Mouse (Mus musculus) hindbrain, embryonic 13.5 days (tissue): Measurements from ENCODE around the gene Yaf2. TPM values are rescaled to one million over a fixed set of nuclear protein-coding genes. Genes with fewer than 3 reads are reported as not detected.
"Not testable (repeated sequence)": the region's sequence is repeated elsewhere in the genome, so short reads cannot be mapped to it uniquely, and the experiment has no call there.

Source experiments
- ATAC-seq: fragments of 200-750 bp; cut with Nextera tagmentation; 2 replicates; pipeline ENCODE4 v1.8.0; 2017; ENCODE audit warnings: moderate TSS enrichment; ENCODE audit not compliant: low FRiP score
- H3K27ac ChIP-seq: fragments of 300-500 bp; sonication (generic); 2 replicates; pipeline ENCODE4 v1.5.1; 2015; ENCODE audit warnings: inconsistent platforms, mild to moderate bottlenecking, moderate library complexity
- H3K27me3 ChIP-seq: fragments of 300-500 bp; sonication (generic); 2 replicates; pipeline ENCODE4 v1.6.1; 2015; ENCODE audit warnings: mild to moderate bottlenecking, inconsistent platforms
- H3K36me3 ChIP-seq: fragments of 300-500 bp; sonication (generic); 2 replicates; pipeline ENCODE4 v1.6.1; 2015; ENCODE audit warnings: mild to moderate bottlenecking, inconsistent platforms
- H3K4me1 ChIP-seq: fragments of 300-500 bp; sonication (generic); replicated peaks from 2 replicates; pipeline ENCODE4 v1.6.1; 2015; ENCODE audit warnings: inconsistent platforms
- H3K4me2 ChIP-seq: fragments of 300-500 bp; sonication (generic); 2 replicates; pipeline ENCODE4 v1.6.1; 2015; ENCODE audit warnings: inconsistent platforms, mild to moderate bottlenecking, moderate library complexity
- H3K4me3 ChIP-seq: fragments of 300-500 bp; sonication (generic); 2 replicates; pipeline ENCODE4 v1.5.1; 2015; ENCODE audit warnings: mild to moderate bottlenecking, inconsistent platforms
- H3K9ac ChIP-seq: fragments of 300-500 bp; sonication (generic); 2 replicates; pipeline ENCODE4 v1.6.1; 2015; ENCODE audit warnings: mild to moderate bottlenecking, inconsistent platforms
- H3K9me3 ChIP-seq: fragments of 300-500 bp; sonication (generic); 2 replicates; pipeline ENCODE4 v1.6.1; 2016; ENCODE audit warnings: inconsistent platforms
- WGBS: fragments of 180-500 bp; shearing (Covaris S2); methylation state at CpG from one replicate; pipeline ENCODE4 v1.1.7; 2015; 5-methylcytosine and 5-hydroxymethylcytosine counted together
- polyA plus RNA-seq: library from polyadenylated mRNA; unstranded; fragments of >200 nt; fragmentation: Nextera tagmentation; extraction: Ambion mirVana; gene quantifications from 2 replicates; pipeline ENCODE4 v1.2.1, GENCODE M21; 2015

The Yaf2 gene
- polyA plus RNA-seq, 1 experiment from 2014 or later: 110 TPM

DNA sequence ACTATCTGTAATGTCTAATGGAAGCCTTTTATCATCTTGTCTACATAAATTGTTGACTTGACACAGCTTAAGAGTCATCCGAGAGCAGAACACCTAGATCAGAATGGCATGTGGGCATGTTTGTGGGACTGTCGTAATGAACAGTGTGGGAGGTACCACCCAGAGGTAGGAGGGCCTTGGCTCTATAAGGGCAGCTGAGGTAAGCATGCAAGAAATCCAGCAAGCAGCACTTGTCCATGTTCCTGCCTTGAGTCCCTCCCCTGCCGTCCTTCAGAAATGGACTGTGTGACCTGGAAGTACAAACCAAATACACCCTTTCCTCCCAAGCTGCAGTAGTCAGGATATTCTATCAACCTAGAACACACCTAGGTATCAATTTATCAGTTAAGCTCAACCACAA lies 71.5 kb downstream of the Yaf2 start:
- Histone ChIP-seq H3K4me2 (no peak overlapping the region), H3K27ac (no peak overlapping the region), H3K4me1 (peaks cover 10% of the 10 kb centered on the region), H3K27me3 (no peaks in the 10 kb centered on the region), H3K4me3 (no peak overlapping the region), H3K36me3 (peaks cover 7% of the 10 kb centered on the region), H3K9ac (no peak overlapping the region), H3K9me3 (no peaks in the 10 kb centered on the region)
- WGBS: 91% methylated on average over 3 of the region's 3 CpGs
- no peak for ATAC-seq

- no peak overlapping the region for H3K4me3 ChIP-seq
- 93% methylated on average over 3 of the region's 3 CpGs for WGBS
- no peaks in the 10 kb centered on the region for H3K27me3 ChIP-seq
- peaks cover 7% of the 10 kb centered on the region for H3K36me3 ChIP-seq
- H3K27ac ChIP-seq: no peak overlapping the region
- H3K9me3 ChIP-seq: no peaks in the 10 kb centered on the region
- no peak for ATAC-seq
- no peak overlapping the region for H3K9ac ChIP-seq
- peaks cover 6% of the 10 kb centered on the region for H3K4me1 ChIP-seq
- H3K4me2 ChIP-seq: no peak overlapping the region
These were observed 72.5 kb downstream of the Yaf2 start for GRCm38 (mm10) chr15:93264221-93264620.

GRCm38 (mm10) chr15:93263566-93263965 lies 73.2 kb downstream of the Yaf2 start:
- Histone ChIP-seq H3K27me3 (no peaks in the 10 kb centered on the region), H3K27ac (no peak overlapping the region), H3K4me2 (no peak overlapping the region), H3K4me3 (no peak overlapping the region), H3K4me1 (peaks cover 6% of the 10 kb centered on the region), H3K36me3 (peaks cover 12% of the 10 kb centered on the region), H3K9me3 (no peaks in the 10 kb centered on the region), H3K9ac (no peak overlapping the region)
- ATAC-seq: no peak
- WGBS: 89% methylated on average over 7 of the region's 7 CpGs

DNA sequence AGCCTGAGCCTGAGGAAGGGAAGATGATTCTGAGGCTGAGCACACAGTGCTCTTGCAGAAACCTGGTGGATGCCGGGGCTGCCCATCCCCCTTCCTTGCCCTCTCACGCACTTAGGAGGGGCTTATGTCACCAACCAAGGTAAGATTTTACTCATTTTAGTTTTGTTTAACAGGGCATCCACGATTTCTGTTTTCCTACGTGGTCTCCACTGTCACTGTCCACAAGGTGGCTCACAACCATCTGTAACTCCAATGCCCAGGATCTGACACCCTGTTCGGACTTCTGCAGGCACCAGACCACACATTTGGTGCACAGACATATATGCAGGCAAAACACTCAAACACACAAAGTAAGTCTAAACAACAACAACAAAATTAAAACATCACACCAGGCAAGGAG lies 73.9 kb downstream of the Yaf2 start:
- ATAC-seq: no peak

GRCm38 (mm10) chr15:93262274-93262673 lies 74.5 kb downstream of the Yaf2 start:
- Histone ChIP-seq H3K9ac (no peak overlapping the region), H3K27ac (no peak overlapping the region), H3K27me3 (no peaks in the 10 kb centered on the region), H3K4me2 (no peak overlapping the region), H3K4me3 (no peak overlapping the region), H3K4me1 (peaks cover 6% of the 10 kb centered on the region), H3K36me3 (peaks cover 22% of the 10 kb centered on the region), H3K9me3 (no peaks in the 10 kb centered on the region)
- WGBS: 87% methylated on average over 5 of the region's 5 CpGs
- ATAC-seq: no peak

More for the DNA sequence above, 73.9 kb downstream of the Yaf2 start:
- no peak overlapping the region for H3K9ac ChIP-seq
- no peak overlapping the region for H3K4me3 ChIP-seq
- peaks cover 6% of the 10 kb centered on the region for H3K4me1 ChIP-seq
- 68% methylated on average over 5 of the region's 5 CpGs for WGBS
- no peaks in the 10 kb centered on the region for H3K27me3 ChIP-seq
- peaks cover 19% of the 10 kb centered on the region for H3K36me3 ChIP-seq
- no peaks in the 10 kb centered on the region for H3K9me3 ChIP-seq
- H3K4me2 ChIP-seq: no peak overlapping the region
- H3K27ac ChIP-seq: no peak overlapping the region

DNA sequence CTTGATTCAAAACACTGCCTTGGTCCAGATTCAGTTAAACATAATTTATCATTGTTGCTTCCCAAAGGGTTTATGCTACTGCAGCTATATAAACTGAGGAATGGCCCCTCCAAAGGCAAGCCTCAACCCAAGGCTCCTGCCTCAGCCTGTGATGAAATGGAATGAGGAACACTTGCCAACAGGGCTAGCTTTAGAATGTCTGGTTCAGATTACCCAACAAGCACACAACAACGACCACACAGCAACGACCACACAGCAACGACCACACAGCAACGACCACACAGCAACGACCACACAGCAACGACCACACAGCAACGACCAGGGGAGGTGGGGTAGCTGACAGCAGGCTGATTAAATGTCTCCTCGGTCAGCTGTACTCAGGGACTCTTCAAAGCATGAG lies 76.8 kb downstream of the Yaf2 start:
- ATAC-seq: no peak
- no peaks in the 10 kb centered on the region for H3K27me3 ChIP-seq
- no peak overlapping the region for H3K4me3 ChIP-seq
- no peak overlapping the region for H3K27ac ChIP-seq
- 76% methylated on average over 8 of the region's 8 CpGs for WGBS
- H3K9me3 ChIP-seq: no peaks in the 10 kb centered on the region
- peaks cover 39% of the 10 kb centered on the region for H3K36me3 ChIP-seq
- no peaks in the 10 kb centered on the region for H3K4me1 ChIP-seq
- no peak overlapping the region for H3K4me2 ChIP-seq
- H3K9ac ChIP-seq: no peak overlapping the region

GRCm38 (mm10) chr15:93255295-93255694 lies 81.4 kb downstream of the Yaf2 start:
- Histone ChIP-seq H3K36me3 (peaks cover 42% of the 10 kb centered on the region), H3K4me2 (no peak overlapping the region), H3K9ac (no peak overlapping the region), H3K4me3 (no peak overlapping the region), H3K9me3 (no peaks in the 10 kb centered on the region), H3K4me1 (no peaks in the 10 kb centered on the region), H3K27ac (no peak overlapping the region), H3K27me3 (no peaks in the 10 kb centered on the region)
- no peak for ATAC-seq
- WGBS: 81% methylated on average over 10 of the region's 10 CpGs

- H3K9me3 ChIP-seq: no peaks in the 10 kb centered on the region
- WGBS: 88% methylated on average over 8 of the region's 8 CpGs
- no peak overlapping the region; the same call in 1 of the 2 replicates for H3K27ac ChIP-seq
- no peaks in the 10 kb centered on the region for H3K27me3 ChIP-seq
- no peak overlapping the region for H3K4me2 ChIP-seq
- H3K36me3 ChIP-seq: peaks cover 33% of the 10 kb centered on the region
- ATAC-seq: no peak
- no peaks in the 10 kb centered on the region for H3K4me1 ChIP-seq
- no peak overlapping the region for H3K9ac ChIP-seq
- H3K4me3 ChIP-seq: no peak overlapping the region
These were observed 83.6 kb downstream of the Yaf2 start for GRCm38 (mm10) chr15:93253172-93253571.

- Histone ChIP-seq H3K4me3 (no peak overlapping the region), H3K4me1 (no peaks in the 10 kb centered on the region), H3K27ac (no peak overlapping the region), H3K27me3 (no peaks in the 10 kb centered on the region), H3K9me3 (no peaks in the 10 kb centered on the region), H3K9ac (no peak overlapping the region), H3K36me3 (peaks cover 28% of the 10 kb centered on the region), H3K4me2 (no peak overlapping the region)
- no peak for ATAC-seq
- 89% methylated on average over 6 of the region's 6 CpGs for WGBS
These were observed 84.3 kb downstream of the Yaf2 start for GRCm38 (mm10) chr15:93252396-93252795.

GRCm38 (mm10) chr15:93251553-93252250 lies 85.0 kb downstream of the Yaf2 start:
- no peak overlapping the region for H3K4me3 ChIP-seq
- peaks cover 28% of the 10 kb centered on the region for H3K36me3 ChIP-seq
- H3K27ac ChIP-seq: no peak overlapping the region
- no peaks in the 10 kb centered on the region for H3K9me3 ChIP-seq
- ATAC-seq: no peak
- no peaks in the 10 kb centered on the region for H3K27me3 ChIP-seq
- no peak overlapping the region for H3K4me2 ChIP-seq
- H3K9ac ChIP-seq: no peak overlapping the region
- 65% methylated on average over 13 of the region's 13 CpGs for WGBS
- no peaks in the 10 kb centered on the region for H3K4me1 ChIP-seq

- H3K27ac ChIP-seq: no peak overlapping the region
- H3K4me3 ChIP-seq: no peak overlapping the region
- WGBS: 75% methylated on average over 10 of the region's 10 CpGs
- no peaks in the 10 kb centered on the region for H3K27me3 ChIP-seq
- no peaks in the 10 kb centered on the region for H3K9me3 ChIP-seq
- peaks cover 57% of the 10 kb centered on the region for H3K36me3 ChIP-seq
- no peak overlapping the region for H3K9ac ChIP-seq
- no peak overlapping the region for H3K4me2 ChIP-seq
- ATAC-seq: no peak
- no peaks in the 10 kb centered on the region for H3K4me1 ChIP-seq
These were observed 93.5 kb downstream of the Yaf2 start for GRCm38 (mm10) chr15:93243202-93243601.

DNA sequence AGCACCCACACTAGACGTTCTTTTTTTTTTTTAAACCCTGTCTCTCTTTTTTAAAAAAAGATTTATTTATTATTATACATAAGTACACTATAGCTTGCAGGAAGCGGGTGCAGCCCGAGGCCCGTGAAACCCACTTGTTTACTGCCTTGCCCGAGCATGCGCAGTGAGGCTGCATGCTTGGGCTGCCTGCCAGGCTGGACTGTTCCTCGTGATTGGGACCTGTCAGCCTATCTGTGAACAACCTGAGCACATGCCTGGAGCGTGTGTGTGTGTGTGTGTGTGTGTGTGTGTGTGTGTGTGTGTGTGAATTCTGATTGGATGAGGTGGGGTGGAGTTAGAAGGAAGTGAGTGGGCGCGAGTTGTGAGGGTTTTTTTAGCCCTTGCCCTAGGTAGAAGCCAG lies 100.3 kb downstream of the Yaf2 start:
- H3K4me2 ChIP-seq, H3K27ac ChIP-seq, H3K4me3 ChIP-seq, H3K4me1 ChIP-seq, H3K27me3 ChIP-seq, ATAC-seq, H3K9ac ChIP-seq: not testable (repeated sequence)
- H3K36me3 ChIP-seq: peaks cover 22% of the 10 kb centered on the region
- peaks cover 21% of the 10 kb centered on the region for H3K9me3 ChIP-seq
- 94% methylated on average over 10 of the region's 10 CpGs for WGBS
